Mouse (Mus musculus): Measurements from ENCODE around the gene Pin4. TPM values are rescaled to one million over a fixed set of nuclear protein-coding genes. Genes with fewer than 3 reads are reported as not detected.

The Pin4 gene
- polyA plus RNA-seq, 1 experiment from 2014 or later, result 39.0 TPM

- 41% methylated on average over 5 of the region's 5 CpGs for WGBS (ENCODE audit: insufficient replicate concordance)
- peaks cover 7% of the 10 kb centered on the region; the same call in 1 of the 2 replicates for H3K4me1 ChIP-seq (replicated peaks)
- H3K27ac ChIP-seq (replicated peaks), result peak overlapping the region; percentile 76
- no peaks in the 10 kb centered on the region for H3K27me3 ChIP-seq
- H3K36me3 ChIP-seq (replicated peaks), result no peaks in the 10 kb centered on the region
- peak overlapping the region; percentile 72 for H3K4me3 ChIP-seq (replicated peaks)
- peak overlapping the region; percentile 61 for H3K4me2 ChIP-seq
- peak overlapping the region; percentile 43 for H3K9ac ChIP-seq
- no peaks in the 10 kb centered on the region for H3K9me3 ChIP-seq (replicated peaks)
- ATAC-seq (ENCODE audit: insufficient read depth), result peak; percentile 15
These were observed 38.2 kb downstream of the Pin4 start for GRCm38 (mm10) chrX:102157423-102157791.

GRCm38 (mm10) chrX:102159778-102160177 is 40.5 kb downstream of the Pin4 start:
- Histone ChIP-seq H3K27ac (replicated peaks) (no peak overlapping the region), H3K9ac (no peak overlapping the region), H3K27me3 (no peaks in the 10 kb centered on the region), H3K4me3 (replicated peaks) (no peak overlapping the region), H3K9me3 (replicated peaks) (no peaks in the 10 kb centered on the region), H3K36me3 (replicated peaks) (no peaks in the 10 kb centered on the region), H3K4me1 (replicated peaks) (peaks cover 7% of the 10 kb centered on the region; the same call in 1 of the 2 replicates), H3K4me2 (no peak overlapping the region)
- ATAC-seq (ENCODE audit: insufficient read depth), result no peak
- WGBS (ENCODE audit: insufficient replicate concordance), result 54% methylated on average over 2 of the region's 2 CpGs

- ATAC-seq (ENCODE audit: insufficient read depth), result no peak
- no peaks in the 10 kb centered on the region for H3K27me3 ChIP-seq
These were observed 41.3 kb downstream of the Pin4 start for GRCm38 (mm10) chrX:102160528-102160927.

GRCm38 (mm10) chrX:102163096-102163495 is 43.8 kb downstream of the Pin4 start:
- H3K27ac ChIP-seq (replicated peaks), result no peak overlapping the region
- H3K4me1 ChIP-seq (replicated peaks), result no peaks in the 10 kb centered on the region
- ATAC-seq (ENCODE audit: insufficient read depth), result no peak
- H3K9ac ChIP-seq, result no peak overlapping the region
- WGBS (ENCODE audit: insufficient replicate concordance), result 26% methylated on average over 2 of the region's 2 CpGs
- H3K36me3 ChIP-seq (replicated peaks), result no peaks in the 10 kb centered on the region
- 0 out of 2 replicates have a peak, but pooled peaks cover 5% of the 10 kb centered on the region for H3K27me3 ChIP-seq
- H3K4me3 ChIP-seq (replicated peaks), result no peak overlapping the region
- no peaks in the 10 kb centered on the region for H3K9me3 ChIP-seq (replicated peaks)
- H3K4me2 ChIP-seq, result no peak overlapping the region

More at GRCm38 (mm10) chrX:102160528-102160927, 41.3 kb downstream of the Pin4 start:
- Histone ChIP-seq H3K4me1 (replicated peaks) (peaks cover 3% of the 10 kb centered on the region; the same call in 1 of the 2 replicates), H3K4me3 (replicated peaks) (no peak overlapping the region), H3K9me3 (replicated peaks) (no peaks in the 10 kb centered on the region), H3K4me2 (no peak overlapping the region), H3K27ac (replicated peaks) (no peak overlapping the region), H3K36me3 (replicated peaks) (no peaks in the 10 kb centered on the region), H3K9ac (no peak overlapping the region)
- WGBS (ENCODE audit: insufficient replicate concordance), result 46% methylated on average over 2 of the region's 2 CpGs

GRCm38 (mm10) chrX:102163529-102163928 is 44.3 kb downstream of the Pin4 start:
- H3K36me3 ChIP-seq (replicated peaks), result no peaks in the 10 kb centered on the region
- H3K9ac ChIP-seq, result no peak overlapping the region
- no peak overlapping the region for H3K4me3 ChIP-seq (replicated peaks)
- ATAC-seq (ENCODE audit: insufficient read depth), result no peak
- H3K27me3 ChIP-seq, result 0 out of 2 replicates have a peak, but pooled peaks cover 5% of the 10 kb centered on the region
- no peaks in the 10 kb centered on the region for H3K9me3 ChIP-seq (replicated peaks)
- no peaks in the 10 kb centered on the region for H3K4me1 ChIP-seq (replicated peaks)
- no peak overlapping the region for H3K27ac ChIP-seq (replicated peaks)
- 78% methylated on average over 4 of the region's 4 CpGs for WGBS (ENCODE audit: insufficient replicate concordance)
- no peak overlapping the region for H3K4me2 ChIP-seq

- Histone ChIP-seq H3K4me3 (replicated peaks) (no peak overlapping the region), H3K4me1 (replicated peaks) (no peaks in the 10 kb centered on the region), H3K27me3 (0 out of 2 replicates have a peak, but pooled peaks cover 5% of the 10 kb centered on the region), H3K9ac (no peak overlapping the region), H3K4me2 (no peak overlapping the region), H3K9me3 (replicated peaks) (no peaks in the 10 kb centered on the region), H3K27ac (replicated peaks) (no peak overlapping the region), H3K36me3 (replicated peaks) (no peaks in the 10 kb centered on the region)
- ATAC-seq (ENCODE audit: insufficient read depth), result no peak
- 68% methylated on average over 5 of the region's 5 CpGs for WGBS (ENCODE audit: insufficient replicate concordance)
These were observed 47.3 kb downstream of the Pin4 start for GRCm38 (mm10) chrX:102166521-102166920.

- H3K4me2 ChIP-seq, result no peak overlapping the region
- WGBS (ENCODE audit: insufficient replicate concordance), result 42% methylated on average over 6 of the region's 6 CpGs
These were observed 47.7 kb downstream of the Pin4 start for GRCm38 (mm10) chrX:102166986-102167385.

GRCm38 (mm10) chrX:102169724-102170123 is 50.5 kb downstream of the Pin4 start:
- no peaks in the 10 kb centered on the region for H3K9me3 ChIP-seq (replicated peaks)
- H3K9ac ChIP-seq, result no peak overlapping the region
- H3K4me3 ChIP-seq (replicated peaks), result no peak overlapping the region
- WGBS (ENCODE audit: insufficient replicate concordance), result 73% methylated on average over 1 of the region's 1 CpGs
- no peak overlapping the region for H3K27ac ChIP-seq (replicated peaks)
- H3K27me3 ChIP-seq, result 0 out of 2 replicates have a peak, but pooled peaks cover 5% of the 10 kb centered on the region
- no peaks in the 10 kb centered on the region for H3K36me3 ChIP-seq (replicated peaks)
- no peak for ATAC-seq (ENCODE audit: insufficient read depth)
- no peak overlapping the region for H3K4me2 ChIP-seq
- H3K4me1 ChIP-seq (replicated peaks), result no peaks in the 10 kb centered on the region

More at GRCm38 (mm10) chrX:102166986-102167385, 47.7 kb downstream of the Pin4 start:
- Histone ChIP-seq H3K9ac (no peak overlapping the region), H3K9me3 (replicated peaks) (no peaks in the 10 kb centered on the region), H3K4me3 (replicated peaks) (no peak overlapping the region), H3K27me3 (0 out of 2 replicates have a peak, but pooled peaks cover 5% of the 10 kb centered on the region), H3K27ac (replicated peaks) (no peak overlapping the region), H3K4me1 (replicated peaks) (no peaks in the 10 kb centered on the region), H3K36me3 (replicated peaks) (no peaks in the 10 kb centered on the region)
- ATAC-seq (ENCODE audit: insufficient read depth), result no peak

- Histone ChIP-seq H3K9me3 (replicated peaks) (no peaks in the 10 kb centered on the region), H3K9ac (no peak overlapping the region), H3K27ac (replicated peaks) (no peak overlapping the region; the same call in 1 of the 2 replicates), H3K27me3 (0 out of 2 replicates have a peak, but pooled peaks cover 5% of the 10 kb centered on the region), H3K4me1 (replicated peaks) (no peaks in the 10 kb centered on the region), H3K4me2 (no peak overlapping the region), H3K4me3 (replicated peaks) (no peak overlapping the region), H3K36me3 (replicated peaks) (no peaks in the 10 kb centered on the region)
- no peak for ATAC-seq (ENCODE audit: insufficient read depth)
- 40% methylated on average over 3 of the region's 3 CpGs for WGBS (ENCODE audit: insufficient replicate concordance)
These were observed 50.9 kb downstream of the Pin4 start for GRCm38 (mm10) chrX:102170135-102170534.

- peak; percentile 51; the same call in 1 of the 2 replicates for ATAC-seq (ENCODE audit: insufficient read depth)
These were observed 51.7 kb downstream of the Pin4 start for GRCm38 (mm10) chrX:102170900-102171299.

GRCm38 (mm10) chrX:102175538-102176287 is 56.5 kb downstream of the Pin4 start:
- no peaks in the 10 kb centered on the region for H3K36me3 ChIP-seq (replicated peaks)
- no peak overlapping the region for H3K9ac ChIP-seq
- H3K4me2 ChIP-seq, result no peak overlapping the region
- ATAC-seq (ENCODE audit: insufficient read depth), result no peak
- no peak overlapping the region for H3K27ac ChIP-seq (replicated peaks)
- no peaks in the 10 kb centered on the region for H3K27me3 ChIP-seq
- no peaks in the 10 kb centered on the region for H3K4me1 ChIP-seq (replicated peaks)
- H3K9me3 ChIP-seq (replicated peaks), result no peaks in the 10 kb centered on the region
- no peak overlapping the region for H3K4me3 ChIP-seq (replicated peaks)
- WGBS (ENCODE audit: insufficient replicate concordance), result 75% methylated on average over 5 of the region's 5 CpGs

More at GRCm38 (mm10) chrX:102170900-102171299, 51.7 kb downstream of the Pin4 start:
- no peaks in the 10 kb centered on the region for H3K36me3 ChIP-seq (replicated peaks)
- H3K27me3 ChIP-seq, result 0 out of 2 replicates have a peak, but pooled peaks cover 5% of the 10 kb centered on the region
- no peak overlapping the region for H3K9ac ChIP-seq
- no peak overlapping the region for H3K4me2 ChIP-seq
- H3K4me1 ChIP-seq (replicated peaks), result no peaks in the 10 kb centered on the region
- WGBS (ENCODE audit: insufficient replicate concordance), result 23% methylated on average over 3 of the region's 3 CpGs
- H3K27ac ChIP-seq (replicated peaks), result no peak overlapping the region
- H3K9me3 ChIP-seq (replicated peaks), result no peaks in the 10 kb centered on the region
- H3K4me3 ChIP-seq (replicated peaks), result no peak overlapping the region
